Mouse (Mus musculus) embryonic facial prominence, embryonic 14.5 days (tissue): ENCODE measurements at regions not wholly inside any gene's neighbourhood (a gene's known extent, or its start where the extent isn't known, plus 50 kb on each side); places are given as distances from the start of the nearest gene placed in this dataset.
A peak's percentile ranks its signal among the peaks of the same experiment; 100 is the strongest.

ENCODE experiments used
- ATAC-seq: fragments of 200-750 bp; cut with Nextera tagmentation; 2 replicates; pipeline ENCODE4 v1.8.0; 2017; ENCODE audit warnings: low read depth, moderate number of reproducible peaks, moderate TSS enrichment
- DNase-seq: peaks from one replicate; pipeline ENCODE4 v3.0.0-alpha.2; 2015; ENCODE audit warnings: low spot score
- H3K27ac ChIP-seq: fragments of 300-500 bp; sonication (generic); replicated peaks from 2 replicates; pipeline ENCODE4 v1.5.1; 2014; ENCODE audit warnings: low read depth, mild to moderate bottlenecking, low read length, moderate library complexity
- H3K27me3 ChIP-seq: fragments of 300-500 bp; sonication (generic); replicated peaks from 2 replicates; pipeline ENCODE4 v1.6.1; 2014; ENCODE audit warnings: low read length; ENCODE audit not compliant: control insufficient read depth, insufficient read depth
- H3K36me3 ChIP-seq: fragments of 300-500 bp; sonication (generic); 2 replicates; pipeline ENCODE4 v1.6.1; 2014; ENCODE audit warnings: low read length, mixed read lengths; ENCODE audit not compliant: control insufficient read depth, insufficient read depth
- H3K4me1 ChIP-seq: fragments of 300-500 bp; sonication (generic); 2 replicates; pipeline ENCODE4 v1.6.1; 2014; ENCODE audit warnings: antibody characterized with exemption, low read length; ENCODE audit not compliant: control insufficient read depth, insufficient read depth
- H3K4me2 ChIP-seq: fragments of 300-500 bp; sonication (generic); 2 replicates; pipeline ENCODE4 v1.6.1; 2014; ENCODE audit warnings: low read depth, mild to moderate bottlenecking, low read length, moderate library complexity, mixed read lengths
- H3K4me3 ChIP-seq: fragments of 300-500 bp; sonication (generic); 2 replicates; pipeline ENCODE4 v1.5.1; 2014; ENCODE audit warnings: low read depth, mild to moderate bottlenecking, low read length
- H3K9ac ChIP-seq: fragments of 300-500 bp; sonication (generic); 2 replicates; pipeline ENCODE4 v1.6.1; 2014; ENCODE audit warnings: low read depth, mild to moderate bottlenecking, low read length, moderate library complexity, mixed read lengths
- H3K9me3 ChIP-seq: fragments of 300-500 bp; sonication (generic); 2 replicates; pipeline ENCODE4 v1.6.1; 2016; ENCODE audit warnings: low read length; ENCODE audit not compliant: control insufficient read depth
- WGBS: fragments of 180-500 bp; shearing (Covaris S2); extraction: QIAGEN DNeasy Blood & Tissue Kit; methylation state at CpG from one replicate; pipeline ENCODE4 v1.1.7; 2014; 5-methylcytosine and 5-hydroxymethylcytosine counted together

- H3K27me3 ChIP-seq, result no peaks in the 10 kb centered on the region
- ATAC-seq (peak; percentile 90), DNase-seq (peak; percentile 90)
- H3K27ac ChIP-seq, result peak overlapping the region; percentile 67
- 16% methylated on average over 6 of the region's 7 CpGs for WGBS
- no peak overlapping the region for H3K9ac ChIP-seq
- H3K4me3 ChIP-seq, result no peak overlapping the region
- H3K36me3 ChIP-seq, result no peaks in the 10 kb centered on the region
- peaks cover 27% of the 10 kb centered on the region for H3K4me1 ChIP-seq
- no peaks in the 10 kb centered on the region for H3K9me3 ChIP-seq
- 0 out of 2 replicates have a peak overlapping the region, but pooled peaks have one; percentile 7 for H3K4me2 ChIP-seq
Measured at GRCm38 (mm10) chr10:84060492-84061218, 338.0 kb downstream of the 1500009L16Rik start.

DNA sequence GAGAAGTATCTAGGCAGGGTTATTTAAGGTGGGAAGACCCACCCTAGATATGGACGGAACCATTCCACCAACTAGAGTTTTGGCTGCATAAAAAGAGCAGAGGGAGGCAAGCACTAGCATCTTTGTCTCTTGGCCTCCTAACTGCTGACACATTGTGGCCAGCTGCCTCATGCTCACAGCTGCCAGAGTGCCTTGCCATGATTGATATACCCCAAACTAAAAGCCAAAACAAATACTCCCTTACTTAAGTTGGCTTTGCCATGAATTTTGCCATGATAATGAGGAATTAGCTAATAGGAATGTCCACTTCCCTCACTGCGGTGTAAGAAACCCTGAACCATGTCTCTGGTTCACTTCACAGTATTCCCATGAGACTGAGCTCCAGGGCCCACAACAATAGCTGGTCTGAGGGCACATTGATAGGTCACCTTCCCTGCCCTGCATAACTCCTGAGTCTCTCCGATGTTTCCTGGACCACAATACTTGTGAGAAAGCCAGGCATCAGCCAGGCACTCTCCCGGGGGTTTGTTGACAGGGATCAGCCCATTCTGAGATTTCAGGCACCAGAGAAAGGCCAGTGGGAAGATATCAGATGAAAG is 344.5 kb downstream of the 1500009L16Rik start:
- no peaks in the 10 kb centered on the region for H3K36me3 ChIP-seq
- no peak overlapping the region for H3K9ac ChIP-seq
- DNase-seq (no peak), ATAC-seq (no peak)
- 67% methylated on average over 4 of the region's 4 CpGs for WGBS
- no peak overlapping the region for H3K4me3 ChIP-seq
- H3K4me2 ChIP-seq, result no peak overlapping the region
- H3K9me3 ChIP-seq, result no peaks in the 10 kb centered on the region
- H3K4me1 ChIP-seq, result peaks cover 10% of the 10 kb centered on the region
- H3K27me3 ChIP-seq, result no peaks in the 10 kb centered on the region
- H3K27ac ChIP-seq, result no peak overlapping the region

GRCm38 (mm10) chr10:84069806-84070205 is 347.1 kb downstream of the 1500009L16Rik start:
- Histone ChIP-seq H3K4me3 (no peak overlapping the region), H3K9me3 (no peaks in the 10 kb centered on the region), H3K4me1 (peaks cover 10% of the 10 kb centered on the region), H3K36me3 (no peaks in the 10 kb centered on the region), H3K4me2 (no peak overlapping the region), H3K27ac (0 out of 2 replicates have a peak overlapping the region, but pooled peaks have one; percentile 33), H3K27me3 (no peaks in the 10 kb centered on the region), H3K9ac (no peak overlapping the region)
- DNase-seq, result peak; percentile 74
- no peak for ATAC-seq
- 48% methylated on average over 9 of the region's 9 CpGs for WGBS

- Histone ChIP-seq H3K4me2 (no peak overlapping the region), H3K4me3 (no peak overlapping the region), H3K4me1 (peaks cover 10% of the 10 kb centered on the region), H3K27ac (no peak overlapping the region), H3K9me3 (peaks cover 9% of the 10 kb centered on the region), H3K36me3 (no peaks in the 10 kb centered on the region), H3K9ac (no peak overlapping the region), H3K27me3 (no peaks in the 10 kb centered on the region)
- WGBS, result 67% methylated on average over 12 of the region's 12 CpGs
- no peak for ATAC-seq
- DNase-seq, result no peak
Measured at GRCm38 (mm10) chr10:84072866-84073483, 350.3 kb downstream of the 1500009L16Rik start.

DNA sequence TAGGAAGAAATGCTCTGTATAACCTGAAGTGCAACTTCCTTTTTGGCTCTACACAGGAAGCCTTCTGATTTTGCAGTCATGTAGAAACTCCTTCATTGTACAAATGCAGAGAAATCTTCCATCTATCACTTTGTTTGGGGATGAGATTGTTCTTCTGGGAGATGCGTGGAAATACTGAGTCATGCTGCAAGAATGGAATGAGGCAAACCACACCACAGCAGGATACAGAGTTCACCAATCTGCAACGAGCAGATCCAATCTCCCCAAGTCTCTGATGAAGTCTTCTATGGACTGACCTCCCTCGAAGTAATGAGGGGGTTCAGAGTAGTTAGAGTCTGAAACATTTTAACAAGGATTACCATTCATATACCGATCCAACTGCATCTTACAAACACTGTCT is 352.9 kb downstream of the 1500009L16Rik start:
- Histone ChIP-seq H3K4me3 (no peak overlapping the region), H3K36me3 (no peaks in the 10 kb centered on the region), H3K4me2 (no peak overlapping the region), H3K4me1 (peaks cover 5% of the 10 kb centered on the region), H3K27ac (no peak overlapping the region), H3K27me3 (no peaks in the 10 kb centered on the region), H3K9me3 (peaks cover 9% of the 10 kb centered on the region), H3K9ac (no peak overlapping the region)
- ATAC-seq (peak; percentile 22; the same call in 1 of the 2 replicates), DNase-seq (peak; percentile 57)
- WGBS, result 47% methylated on average over 4 of the region's 4 CpGs

GRCm38 (mm10) chr10:84080236-84080635 is 357.6 kb downstream of the 1500009L16Rik start:
- Histone ChIP-seq H3K4me2 (no peak overlapping the region), H3K4me1 (peaks cover 12% of the 10 kb centered on the region), H3K9ac (no peak overlapping the region), H3K27ac (no peak overlapping the region), H3K36me3 (no peaks in the 10 kb centered on the region), H3K27me3 (no peaks in the 10 kb centered on the region), H3K4me3 (no peak overlapping the region), H3K9me3 (peaks cover 9% of the 10 kb centered on the region)
- WGBS, result 37% methylated on average over 6 of the region's 6 CpGs
- ATAC-seq (peak; percentile 52), DNase-seq (peak; percentile 70)

DNA sequence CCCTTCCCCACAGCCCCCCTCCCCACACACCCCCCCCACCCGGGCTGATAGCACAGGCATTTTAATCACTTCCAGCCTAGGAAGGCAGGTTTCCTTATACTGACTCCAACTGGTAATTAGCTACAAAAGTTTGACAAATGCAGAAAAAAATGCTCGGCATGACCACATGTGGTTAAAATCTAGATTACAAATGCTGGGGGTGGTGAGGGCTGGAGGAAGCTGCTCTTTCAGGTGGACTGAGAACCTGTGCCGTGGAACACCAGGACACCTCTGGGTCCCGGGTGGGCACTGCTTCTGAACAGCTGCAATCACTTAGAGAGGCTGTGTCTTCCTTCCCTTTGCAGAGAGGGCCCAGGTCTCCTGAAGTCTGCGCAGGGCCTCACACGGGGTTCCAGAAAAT is 358.7 kb downstream of the Nuak1 start:
- H3K4me1 ChIP-seq, result peaks cover 12% of the 10 kb centered on the region
- WGBS, result 15% methylated on average over 6 of the region's 6 CpGs
- H3K36me3 ChIP-seq, result no peaks in the 10 kb centered on the region
- no peak overlapping the region for H3K4me3 ChIP-seq
- ATAC-seq (0 out of 2 replicates have a peak, but pooled peaks have one; percentile 60), DNase-seq (peak; percentile 83)
- peaks cover 9% of the 10 kb centered on the region for H3K9me3 ChIP-seq
- peak overlapping the region; percentile 12; the same call in 1 of the 2 replicates for H3K27ac ChIP-seq
- no peak overlapping the region for H3K4me2 ChIP-seq
- H3K9ac ChIP-seq, result no peak overlapping the region
- H3K27me3 ChIP-seq, result no peaks in the 10 kb centered on the region

DNA sequence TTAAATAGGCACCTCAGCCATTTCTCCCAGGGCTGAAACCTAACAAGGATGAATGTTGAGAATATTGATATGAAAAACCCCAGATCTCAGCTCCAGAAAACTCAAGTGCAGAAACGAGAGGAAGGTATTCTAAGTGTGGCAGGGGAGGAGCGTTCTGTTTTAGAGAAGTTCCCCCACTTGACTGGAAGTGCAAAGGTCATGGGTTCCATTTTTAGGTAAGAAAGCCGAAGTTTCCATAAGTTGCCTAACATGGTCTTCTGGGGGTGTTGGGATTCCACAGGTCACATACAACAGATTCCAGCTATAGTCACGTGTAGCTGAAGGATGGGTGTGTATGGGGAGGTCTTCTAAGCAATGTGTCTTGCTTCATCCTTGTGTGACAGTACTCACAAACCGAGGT is 352.9 kb downstream of the Nuak1 start:
- peaks cover 12% of the 10 kb centered on the region for H3K4me1 ChIP-seq
- H3K9me3 ChIP-seq, result no peaks in the 10 kb centered on the region
- DNase-seq, result no peak
- no peak for ATAC-seq
- H3K27me3 ChIP-seq, result 0 out of 2 replicates have a peak, but pooled peaks cover 3% of the 10 kb centered on the region
- H3K27ac ChIP-seq, result no peak overlapping the region
- H3K4me2 ChIP-seq, result no peak overlapping the region
- H3K36me3 ChIP-seq, result no peaks in the 10 kb centered on the region
- WGBS, result 82% methylated on average over 5 of the region's 5 CpGs
- H3K4me3 ChIP-seq, result no peak overlapping the region
- no peak overlapping the region for H3K9ac ChIP-seq
